Comparison of ENCODE assay signal across 10 mouse cellular contexts in the genomic region with DNA sequence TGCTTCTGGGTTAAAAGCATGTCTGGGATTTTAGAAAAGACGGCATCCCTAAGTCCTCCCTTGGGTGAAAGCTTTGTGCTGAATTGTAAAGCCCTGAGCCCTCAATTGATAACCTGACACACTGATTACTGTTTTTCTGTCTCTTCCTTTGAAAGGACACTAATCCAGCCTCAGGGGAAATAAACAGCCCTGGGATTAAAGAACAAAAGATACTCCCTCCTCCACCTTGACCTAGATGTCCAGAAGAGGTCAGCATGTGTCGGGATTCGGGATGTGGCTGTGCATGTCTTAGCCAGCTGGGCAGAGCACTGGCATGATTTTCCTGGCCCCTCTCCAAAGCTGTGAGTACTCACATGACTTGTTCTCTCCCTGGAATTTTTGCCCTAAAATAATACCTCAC.
DNase-seq lines count a peak whose midpoint lies in the region; TF ChIP-seq lines count a peak whose summit lies in the region.
"Had no signal": no experiment of that assay in that cellular context is flagged by ENCODE, and none has a peak within 500 bp of the region (broad histone marks: within the 10 kb centered on the region; RNA-seq: fewer than 3 reads in every experiment).

No protein-coding gene starts in this region.

- TF ChIP-seq CTCF in heart, adult 2 months (IDR thresholded peaks at IDR 0.05): no peak

- intact Hi-C loops in heart, adult 2 months (cut with DNase I): no loop called here

- no peaks in the 10 kb centered on the region for H3K4me1 ChIP-seq in heart, adult 2 months (ENCODE audit: control insufficient read depth, insufficient read depth, low read length)
- H3K4me1 ChIP-seq: lung, embryonic 15.5 days had no signal

- H3K27ac ChIP-seq in heart, adult 2 months: no peak overlapping the region
- H3K27ac ChIP-seq: hindbrain, embryonic 15.5 days; lung, embryonic 15.5 days had no signal

- no peaks in the 10 kb centered on the region for H3K79me2 ChIP-seq in heart, adult 2 months (replicated peaks; ENCODE audit: control insufficient read depth, insufficient read depth, low read length)

- H3K36me3 ChIP-seq in heart, adult 2 months (ENCODE audit: control insufficient read depth, insufficient read depth, low read length): no peaks in the 10 kb centered on the region
- H3K36me3 ChIP-seq: hindbrain, embryonic 15.5 days; lung, embryonic 15.5 days had no signal

- peak; percentile 12 for DNase-seq in heart, postnatal 4 days
- no peak for DNase-seq in heart, adult 2 months
- peak; percentile 2 for DNase-seq in adipocyte (ENCODE audit: low spot score)
- peak; percentile 54 for DNase-seq in embryo, embryonic 10.5 days (ENCODE audit: low spot score)
- peak; percentile 17 for DNase-seq in kidney, postnatal 14 days
- DNase-seq in thymus, postnatal 4 days: no peak
- DNase-seq in testis, postnatal 10 days (ENCODE audit: low spot score): no peak
- no peak for DNase-seq in natural killer cell, adult 2 months (ENCODE audit: low spot score in 2 of 2)

- H3K27me3 ChIP-seq in heart, adult 2 months (ENCODE audit: control insufficient read depth, insufficient read depth, low read length): no peaks in the 10 kb centered on the region
- H3K27me3 ChIP-seq: hindbrain, embryonic 15.5 days; lung, embryonic 15.5 days had no signal

- no peak for TF ChIP-seq POLR2A in heart, adult 2 months (IDR thresholded peaks at IDR 0.05; ENCODE audit: insufficient read depth, low read depth, low read length)

- 22% methylated on average over 3 of the region's 3 CpGs for whole genome bisulfite sequencing in heart, adult 2 months

- no peak overlapping the region for H3K9ac ChIP-seq in heart, adult 2 months (ENCODE audit: low read depth, low read length)
- H3K9ac ChIP-seq: hindbrain, embryonic 15.5 days; lung, embryonic 15.5 days had no signal

- H3K4me3 ChIP-seq in heart, adult 2 months: no peak overlapping the region
- H3K4me3 ChIP-seq: hindbrain, embryonic 15.5 days; lung, embryonic 15.5 days had no signal

- TF ChIP-seq EP300 in heart, adult 2 months (IDR thresholded peaks at IDR 0.05; ENCODE audit: insufficient read depth, low read depth, low read length): no peak

Comparison
In these comparisons a context has a peak if more than half of its experiments do, and no peak if none do; other contexts are left out.
1. DNase-seq: peak in heart, postnatal 4 days (single experiment), adipocyte (single experiment), embryo, embryonic 10.5 days (single experiment) and kidney, postnatal 14 days (single experiment); none in heart, adult 2 months (0 of 2), thymus, postnatal 4 days (single experiment), testis, postnatal 10 days (single experiment) and natural killer cell, adult 2 months (0 of 2).